Mouse (Mus musculus): ENCODE measurements around the gene Cotl1. TPM values are rescaled to one million over a fixed set of nuclear protein-coding genes. Genes with fewer than 3 reads are reported as not detected.

The Cotl1 gene
- total RNA-seq, 4 experiments from 2014 or later, result 38.1 to 64.0 (median 54.4) TPM

GRCm38 (mm10) chr8:119838100-119838982 is 2.0 kb downstream of the Cotl1 start:
- no peak for DNase-seq

- DNase-seq, result no peak
These were observed 2.7 kb downstream of the Cotl1 start for GRCm38 (mm10) chr8:119837553-119838071.

GRCm38 (mm10) chr8:119836831-119837230 is 3.5 kb downstream of the Cotl1 start:
- no peak for DNase-seq

- no peak for DNase-seq
These were observed 5.1 kb downstream of the Cotl1 start for GRCm38 (mm10) chr8:119835270-119835669.

GRCm38 (mm10) chr8:119834676-119835075 is 5.7 kb downstream of the Cotl1 start:
- DNase-seq, result no peak

- DNase-seq, result no peak
These were observed 7.4 kb downstream of the Cotl1 start for GRCm38 (mm10) chr8:119832931-119833330.

- no peak for DNase-seq
These were observed 8.2 kb downstream of the Cotl1 start for GRCm38 (mm10) chr8:119832101-119832617.

GRCm38 (mm10) chr8:119831336-119831995 is 8.9 kb downstream of the Cotl1 start:
- DNase-seq, result no peak

- no peak for DNase-seq
These were observed 9.8 kb downstream of the Cotl1 start for GRCm38 (mm10) chr8:119830589-119830988.

- DNase-seq, result no peak
These were observed 10.3 kb downstream of the Cotl1 start for GRCm38 (mm10) chr8:119829870-119830580.

GRCm38 (mm10) chr8:119829420-119829819 is 10.9 kb downstream of the Cotl1 start:
- DNase-seq, result no peak

- no peak for DNase-seq
These were observed 11.3 kb downstream of the Cotl1 start for GRCm38 (mm10) chr8:119829015-119829414.

- no peak for DNase-seq
These were observed 12.6 kb downstream of the Cotl1 start for GRCm38 (mm10) chr8:119827721-119828153.

- no peak for DNase-seq
These were observed 13.4 kb downstream of the Cotl1 start for GRCm38 (mm10) chr8:119826982-119827381.

GRCm38 (mm10) chr8:119825950-119826730 is 14.2 kb downstream of the Cotl1 start:
- no peak for DNase-seq

GRCm38 (mm10) chr8:119824809-119825273 is 15.5 kb downstream of the Cotl1 start:
- no peak for DNase-seq

GRCm38 (mm10) chr8:119824100-119824499 is 16.2 kb downstream of the Cotl1 start:
- DNase-seq, result no peak

- DNase-seq, result no peak
These were observed 17.1 kb downstream of the Cotl1 start for GRCm38 (mm10) chr8:119823278-119823677.

- no peak for DNase-seq
These were observed 18.7 kb downstream of the Cotl1 start for GRCm38 (mm10) chr8:119821691-119822090.

- DNase-seq, result no peak
These were observed 20.4 kb downstream of the Cotl1 start for GRCm38 (mm10) chr8:119819976-119820375.

- no peak for DNase-seq
These were observed 21.0 kb downstream of the Cotl1 start for GRCm38 (mm10) chr8:119819316-119819715.

GRCm38 (mm10) chr8:119817446-119817845 is 22.9 kb downstream of the Cotl1 start:
- no peak for DNase-seq

Data from adrenal gland, adult 8-10 months (tissue).